Mouse (Mus musculus) erythroblast, embryonic 14.5 days (primary cell): ENCODE measurements at regions not wholly inside any gene's neighbourhood (a gene's known extent, or its start where the extent isn't known, plus 50 kb on each side); places are given as distances from the start of the nearest gene placed in this dataset.

Experiments
- GATA1 ChIP-seq: IDR thresholded peaks from 2 replicates; pipeline ENCODE4 v1.6.1; 2012; ENCODE audit warnings: low read length, inconsistent platforms, mixed read lengths
- TAL1 ChIP-seq: IDR thresholded peaks from 3 replicates; pipeline ENCODE4 v1.6.1; 2012; ENCODE audit warnings: low read length, inconsistent platforms, mixed read lengths

DNA sequence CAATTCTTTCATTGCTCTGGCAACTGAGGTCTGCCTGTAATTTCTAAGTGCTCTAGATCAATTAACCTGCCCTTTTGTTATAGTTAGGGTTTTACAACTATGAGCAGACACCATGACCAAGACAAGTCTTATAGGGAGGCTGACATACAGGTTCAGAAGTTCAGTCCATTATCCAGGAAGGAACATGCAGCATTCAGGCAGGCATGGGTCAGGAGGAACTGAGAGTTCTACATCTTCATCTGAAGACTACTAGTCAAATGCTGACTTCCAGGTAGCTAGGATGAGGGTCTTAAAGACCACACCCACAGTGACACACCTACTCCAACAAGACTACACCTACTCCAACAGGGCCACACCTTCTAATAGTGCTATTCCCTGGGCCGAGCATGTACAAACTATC lies 1352.0 kb upstream of the A1bg start:
- TF ChIP-seq GATA1 (no peak), TAL1 (no peak)
